Mouse (Mus musculus): ENCODE results near the gene Cpd.
A peak's percentile ranks its signal among the peaks of the same experiment; 100 is the strongest.

Cpd gene

GRCm38 (mm10) chr11:76789252-76789651, 57.6 kb downstream of the Cpd start:
- DNase-seq (ENCODE audit: low spot score): peak; percentile 56

DNA sequence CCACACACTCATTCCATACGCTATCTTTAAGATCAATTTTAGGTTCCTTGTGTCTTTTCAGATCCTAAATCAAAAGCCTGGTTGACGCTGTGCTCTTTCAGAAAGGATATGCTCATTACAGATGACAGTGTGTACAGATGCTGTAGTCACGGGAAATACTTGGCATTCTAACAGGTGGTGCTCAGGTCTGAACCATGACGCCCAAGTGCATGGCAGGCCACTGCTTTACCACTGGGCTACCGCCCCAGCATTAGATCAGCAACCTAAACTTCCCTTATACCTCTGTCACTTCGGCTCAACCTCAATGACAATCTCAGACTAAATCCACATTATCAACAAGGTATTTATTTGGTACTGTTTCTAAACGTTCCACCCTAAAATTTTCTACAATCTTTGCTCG, 71.3 kb downstream of the Cpd start:
- DNase-seq (ENCODE audit: low spot score): no peak

GRCm38 (mm10) chr11:76773811-76774210, 73.0 kb downstream of the Cpd start:
- no peak for DNase-seq (ENCODE audit: low spot score)

DNA sequence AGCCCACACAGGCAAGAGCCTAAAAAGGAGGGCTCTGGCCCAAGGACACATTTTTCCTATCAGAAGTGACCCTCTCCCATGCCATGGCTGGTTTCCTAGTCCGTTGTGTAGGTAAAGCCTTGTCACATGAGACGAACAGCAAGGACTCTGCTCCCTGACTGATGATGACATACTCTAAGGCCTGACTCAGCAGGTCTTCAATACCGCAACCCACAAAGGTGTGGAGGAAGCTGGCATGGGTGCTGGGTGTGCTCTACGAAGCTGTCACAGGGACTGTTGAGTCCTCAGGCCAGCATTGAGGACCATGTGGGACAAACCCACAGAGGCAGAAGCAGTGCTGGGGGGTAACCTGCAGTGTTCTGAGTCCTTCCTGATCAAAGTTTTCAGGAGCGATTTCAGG, 76.3 kb downstream of the Cpd start:
- DNase-seq (ENCODE audit: low spot score): no peak

DNA sequence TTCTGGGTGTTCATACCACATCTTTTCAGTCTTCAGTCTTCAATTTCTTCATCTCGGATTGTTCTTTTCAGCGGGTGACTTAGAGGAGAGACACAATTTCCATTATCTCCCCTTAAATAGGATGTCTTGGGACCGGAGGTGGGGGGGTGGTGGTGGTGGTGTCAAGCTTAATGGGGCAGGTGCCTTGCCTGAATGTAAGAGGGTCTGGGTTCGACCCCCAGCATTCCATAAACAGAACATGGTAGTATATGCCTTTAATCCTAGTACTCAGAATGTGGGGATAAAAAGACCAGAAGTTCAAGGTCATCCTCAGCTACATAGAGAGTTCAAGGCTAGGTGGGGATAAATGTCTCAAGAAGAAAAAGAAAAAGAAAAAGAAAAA, 83.1 kb downstream of the Cpd start:
- no peak for DNase-seq (ENCODE audit: low spot score)

DNA sequence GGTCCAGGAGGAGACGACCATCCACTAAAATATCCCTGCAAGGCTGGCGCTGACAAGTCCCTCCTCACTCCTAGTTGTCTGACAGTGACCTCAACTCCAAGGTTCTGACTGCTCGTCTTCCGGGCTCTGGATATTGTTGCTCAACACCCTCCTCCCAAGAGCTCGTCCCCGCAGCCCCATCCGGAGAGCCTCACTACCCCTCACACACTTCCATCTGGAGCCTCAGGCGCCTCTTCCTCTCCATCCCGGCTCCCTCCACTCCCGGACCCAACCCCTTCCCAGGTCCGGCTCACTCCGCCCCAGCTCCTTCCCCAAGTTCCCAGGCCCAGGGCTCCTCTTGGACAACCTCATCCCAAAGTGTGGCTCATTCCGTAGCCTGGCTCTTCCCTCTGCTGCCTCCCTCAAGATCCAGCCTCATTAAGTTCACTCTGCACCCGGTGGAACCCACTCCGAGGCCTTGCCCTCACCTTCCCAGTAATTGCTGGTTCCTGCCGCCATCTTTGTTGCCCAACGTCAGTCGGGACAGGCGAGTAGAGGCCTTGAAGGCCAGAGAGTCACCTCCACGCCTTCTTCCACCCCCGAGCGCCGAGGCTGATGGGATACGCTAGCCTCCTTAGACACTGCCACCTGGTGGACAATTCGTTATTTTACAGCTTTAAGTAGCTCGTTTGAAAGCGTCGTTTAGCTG, 83.6 kb downstream of the Cpd start, which contains the start of gene Gosr1:
Gene Gosr1, minus strand, starts transcription at position 527 of the 688 bp plus-strand sequence.
- DNase-seq (ENCODE audit: low spot score): peak; percentile 95

- no peak for DNase-seq (ENCODE audit: low spot score)
Observed at GRCm38 (mm10) chr11:76752276-76752675, 94.5 kb downstream of the Cpd start.

GRCm38 (mm10) chr11:76748819-76749218, 98.0 kb downstream of the Cpd start:
- no peak for DNase-seq (ENCODE audit: low spot score)

DNA sequence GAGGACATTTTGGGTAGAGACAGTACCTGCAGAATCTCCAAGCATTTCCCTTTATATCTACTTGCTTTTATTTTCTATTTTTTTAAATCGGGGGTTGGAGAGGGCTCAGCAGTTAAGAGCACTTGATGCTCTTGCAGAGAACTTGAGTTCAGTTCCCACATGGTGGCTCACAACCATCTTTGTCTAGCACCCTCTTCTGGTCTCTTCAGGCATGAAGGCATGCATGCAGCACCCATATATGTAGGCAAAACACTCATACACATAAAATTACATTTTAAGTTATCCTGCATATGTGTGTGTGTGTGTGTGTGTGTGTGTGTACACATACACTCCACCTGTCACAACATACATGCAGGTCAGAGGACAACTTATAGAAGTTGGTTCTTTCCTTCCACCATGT, 100.9 kb downstream of the Cpd start:
- DNase-seq (ENCODE audit: low spot score): no peak

DNA sequence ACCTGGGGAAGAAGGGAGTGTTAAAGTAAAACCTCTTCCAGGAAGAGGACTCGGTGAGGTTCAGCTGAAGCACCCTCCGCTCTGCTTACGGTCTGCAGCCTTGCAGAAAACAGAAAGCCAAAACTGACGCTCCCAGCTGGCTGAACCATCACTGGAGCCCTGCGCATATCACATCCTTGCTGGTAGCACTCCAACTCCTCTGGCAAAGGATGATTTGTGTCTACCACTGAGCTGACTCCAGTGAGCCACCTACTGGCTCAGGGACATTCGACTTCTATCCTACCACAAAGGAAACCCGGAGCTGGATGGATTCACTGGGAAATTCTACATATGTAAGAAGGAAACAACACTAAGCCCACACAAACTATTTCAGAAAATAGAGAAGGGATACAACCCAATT, 102.3 kb downstream of the Cpd start:
- DNase-seq (ENCODE audit: low spot score): peak; percentile 30

DNA sequence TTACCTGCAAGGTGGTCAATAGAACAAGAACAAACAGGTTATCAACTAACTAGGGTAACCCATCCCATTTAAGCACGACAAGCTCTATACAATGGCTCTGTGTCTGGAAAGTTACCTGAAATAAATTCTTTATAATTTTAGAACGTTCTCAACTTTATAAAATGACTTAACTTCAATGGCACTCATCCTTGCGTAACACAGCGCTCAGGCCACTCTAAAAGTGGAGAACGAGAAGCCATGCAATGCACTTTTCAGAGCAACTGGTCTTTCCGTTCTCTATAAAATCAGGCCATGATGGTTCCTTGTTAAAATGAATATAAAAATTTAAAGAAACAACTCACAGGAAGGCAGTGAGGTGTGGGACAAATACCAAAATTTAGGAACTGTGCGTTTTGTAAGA, 104.3 kb downstream of the Cpd start:
- DNase-seq (ENCODE audit: low spot score): peak; percentile 39

DNA sequence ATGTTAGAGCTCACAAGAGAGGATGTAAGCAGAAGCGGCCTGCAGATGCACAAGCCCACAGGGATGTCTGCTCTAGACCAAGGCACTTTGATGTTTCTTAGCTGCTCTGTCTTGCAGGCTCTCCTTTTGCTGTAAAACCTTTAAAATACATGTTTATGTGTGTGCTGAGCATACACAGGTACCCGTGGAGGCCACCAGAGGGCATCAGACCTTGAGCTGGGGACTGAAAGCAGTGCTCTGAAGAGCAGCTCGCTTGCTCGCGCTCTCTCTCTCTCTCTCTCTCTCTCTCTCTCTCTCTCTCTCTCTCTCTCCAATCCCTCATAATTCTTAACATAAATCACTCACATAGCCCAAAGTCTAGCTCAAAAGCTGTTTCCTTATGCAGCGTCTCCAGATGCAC, 107.7 kb downstream of the Cpd start:
- no peak for DNase-seq (ENCODE audit: low spot score)

DNA sequence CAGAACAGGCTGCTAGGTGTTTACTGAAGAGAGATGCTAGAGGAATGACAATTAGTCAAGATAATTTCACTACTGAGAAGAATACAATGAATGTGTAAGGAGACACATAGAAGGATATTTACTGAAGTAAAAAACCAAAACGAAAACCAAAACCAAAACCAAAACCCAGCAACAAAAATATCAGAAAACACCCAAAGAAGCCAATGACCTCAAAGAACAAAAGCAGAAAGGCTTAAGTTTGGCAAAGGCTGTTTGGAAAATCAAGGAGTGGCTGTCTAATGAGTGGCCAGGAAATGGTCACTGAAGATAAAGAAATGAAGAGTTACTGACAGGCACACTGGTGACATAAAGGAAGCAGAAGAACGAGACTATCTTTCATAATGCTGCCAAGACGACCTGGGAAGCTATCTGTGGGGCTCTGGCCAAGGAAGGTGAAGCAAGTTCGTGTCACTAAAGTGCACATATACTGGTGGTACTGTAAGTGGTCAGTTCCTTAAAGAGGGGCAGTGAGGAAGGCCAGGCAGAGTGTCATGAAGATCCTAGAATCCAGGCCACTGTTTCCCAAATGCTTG, 111.0 kb downstream of the Cpd start:
- DNase-seq (ENCODE audit: low spot score): no peak

- peak; percentile 24 for DNase-seq (ENCODE audit: low spot score)
Observed at GRCm38 (mm10) chr11:76734560-76734959, 112.3 kb downstream of the Cpd start.

- DNase-seq (ENCODE audit: low spot score): no peak
Observed at GRCm38 (mm10) chr11:76730650-76731049, 116.2 kb downstream of the Cpd start.
